Mouse (Mus musculus): ENCODE measurements around the gene Nktr. TPM values are rescaled to one million over a fixed set of nuclear protein-coding genes. Genes with fewer than 3 reads are reported as not detected.

Nktr gene
- polyA plus RNA-seq, 1 experiment, result 127 TPM

DNA sequence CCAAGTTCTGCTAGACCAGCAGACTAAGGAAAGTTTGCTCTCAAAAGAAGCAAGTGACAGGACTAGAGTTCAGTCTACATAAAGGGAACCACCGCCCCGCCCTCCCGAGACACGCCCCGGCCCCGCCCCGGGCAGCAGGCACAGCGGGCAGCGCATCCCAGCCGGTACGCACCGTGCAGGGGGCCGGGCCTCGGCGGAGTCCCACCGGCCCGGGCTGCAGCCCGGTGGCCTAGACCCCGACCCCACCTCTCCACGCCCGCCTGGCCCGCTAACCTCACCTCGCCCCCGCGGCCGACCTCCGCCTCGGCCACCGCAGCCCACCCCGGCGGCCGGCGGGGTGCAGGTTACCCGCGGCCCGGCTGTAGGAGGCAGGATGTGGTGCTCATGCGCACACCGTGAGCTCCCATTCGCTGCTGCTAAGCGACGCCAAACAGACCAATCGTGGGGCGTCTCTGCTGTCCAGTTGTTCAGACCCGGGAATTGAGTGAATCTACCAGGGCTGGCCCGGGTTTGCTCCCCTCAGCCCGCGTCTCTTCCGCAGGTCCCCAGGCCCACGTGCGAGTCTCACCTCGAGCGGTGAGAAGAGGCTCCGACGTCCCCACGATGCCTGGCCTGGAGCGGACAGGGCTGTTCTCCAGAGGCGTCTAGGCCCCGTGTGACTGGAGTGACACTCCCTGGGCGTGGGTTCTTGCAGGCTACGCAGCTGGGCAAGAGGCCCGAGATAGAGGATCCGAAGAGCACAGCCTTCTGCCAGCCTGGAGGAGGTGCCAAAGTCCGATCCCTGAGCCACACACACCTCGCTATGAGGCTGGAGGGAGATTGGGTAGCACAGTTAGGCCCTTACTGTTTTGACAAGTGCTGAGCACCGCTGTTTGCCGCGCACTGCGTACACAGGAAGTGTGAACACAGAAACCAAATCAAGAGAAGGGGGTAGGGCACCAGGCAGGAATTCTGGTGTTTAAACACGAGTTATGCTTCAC, 14.0 kb upstream of the Nktr start, which contains the start of gene Sec22c:
Gene Sec22c, minus strand, starts transcription at position 845 of the 980 bp plus-strand sequence.
- Histone ChIP-seq H3K27ac (ENCODE audit: insufficient read depth, low read length) (no peak within 1 kb of the TSS), H3K4me1 (ENCODE audit: control insufficient read depth, insufficient read depth, low read length) (peaks cover 10% of the 10 kb centered on the region), H3K4me3 (ENCODE audit: insufficient read depth, low read length) (peak within 1 kb of the TSS; percentile 54)
- TF ChIP-seq POLR2A (IDR thresholded peaks at IDR 0.05; ENCODE audit: extremely low read depth, insufficient read depth, low read length) (peak; percentile 53; the same call in 1 of the 2 replicates), CTCF (IDR thresholded peaks at IDR 0.05; ENCODE audit: extremely low read depth, insufficient read depth, low read length) (no peak)

DNA sequence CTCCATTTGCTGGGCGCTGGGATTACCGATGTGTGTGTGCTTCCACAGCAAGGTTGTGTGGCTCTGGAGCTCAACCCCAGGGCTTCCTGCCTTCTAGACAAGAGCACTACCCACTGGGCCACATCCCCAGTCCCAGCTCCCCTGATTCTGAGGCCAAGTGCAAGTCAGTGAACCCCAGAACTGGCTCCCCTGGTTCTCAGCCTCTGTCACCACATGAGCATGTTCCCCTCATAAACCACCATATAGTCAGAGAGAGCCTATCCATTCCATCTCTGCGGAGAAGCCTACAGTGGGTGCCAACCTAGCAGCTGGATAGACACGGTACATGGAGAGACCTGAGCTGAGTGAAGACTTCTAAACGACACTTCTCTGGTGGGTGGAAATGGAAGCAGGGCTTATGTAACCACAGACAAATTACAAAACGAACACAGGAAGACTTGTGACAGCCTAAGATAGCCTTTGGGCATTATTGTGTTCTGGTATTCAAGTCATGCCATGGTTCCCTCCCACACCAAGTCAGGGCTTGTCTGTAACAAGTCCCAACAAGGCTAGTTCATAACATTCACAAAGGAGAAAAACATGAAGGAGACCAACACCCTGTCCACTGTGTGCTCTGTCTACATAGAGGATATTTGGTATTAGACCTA, 12.8 kb upstream of the Nktr start:
- Histone ChIP-seq H3K27ac (ENCODE audit: insufficient read depth, low read length) (no peak overlapping the region), H3K4me1 (ENCODE audit: control insufficient read depth, insufficient read depth, low read length) (peaks cover 10% of the 10 kb centered on the region), H3K4me3 (ENCODE audit: insufficient read depth, low read length) (no peak overlapping the region)
- TF ChIP-seq CTCF (IDR thresholded peaks at IDR 0.05; ENCODE audit: extremely low read depth, insufficient read depth, low read length) (no peak), POLR2A (IDR thresholded peaks at IDR 0.05; ENCODE audit: extremely low read depth, insufficient read depth, low read length) (no peak)

DNA sequence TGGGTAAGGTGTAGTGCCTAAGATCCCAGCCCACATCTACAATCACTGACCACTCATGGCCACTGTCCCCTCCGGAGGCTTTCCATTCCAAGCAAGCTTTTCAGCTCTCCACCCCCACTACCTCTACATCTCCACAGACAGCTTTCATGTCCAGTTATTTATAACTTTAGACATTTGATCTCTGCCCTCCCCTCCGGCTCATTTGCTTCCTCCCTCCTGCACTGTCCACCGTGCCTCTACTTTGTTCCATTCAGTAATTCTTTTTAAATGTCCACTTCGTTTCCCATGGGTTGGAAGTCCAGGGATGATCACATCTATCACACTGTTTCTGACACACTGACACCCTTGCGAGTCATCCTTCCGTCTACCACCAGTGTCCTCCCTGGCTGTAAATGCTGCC, 11.2 kb upstream of the Nktr start:
- H3K27ac ChIP-seq (ENCODE audit: insufficient read depth, low read length), result no peak overlapping the region
- H3K4me3 ChIP-seq (ENCODE audit: insufficient read depth, low read length), result no peak overlapping the region
- TF ChIP-seq POLR2A (IDR thresholded peaks at IDR 0.05; ENCODE audit: extremely low read depth, insufficient read depth, low read length), result no peak
- no peak for TF ChIP-seq CTCF (IDR thresholded peaks at IDR 0.05; ENCODE audit: extremely low read depth, insufficient read depth, low read length)
- peaks cover 11% of the 10 kb centered on the region for H3K4me1 ChIP-seq (ENCODE audit: control insufficient read depth, insufficient read depth, low read length)

DNA sequence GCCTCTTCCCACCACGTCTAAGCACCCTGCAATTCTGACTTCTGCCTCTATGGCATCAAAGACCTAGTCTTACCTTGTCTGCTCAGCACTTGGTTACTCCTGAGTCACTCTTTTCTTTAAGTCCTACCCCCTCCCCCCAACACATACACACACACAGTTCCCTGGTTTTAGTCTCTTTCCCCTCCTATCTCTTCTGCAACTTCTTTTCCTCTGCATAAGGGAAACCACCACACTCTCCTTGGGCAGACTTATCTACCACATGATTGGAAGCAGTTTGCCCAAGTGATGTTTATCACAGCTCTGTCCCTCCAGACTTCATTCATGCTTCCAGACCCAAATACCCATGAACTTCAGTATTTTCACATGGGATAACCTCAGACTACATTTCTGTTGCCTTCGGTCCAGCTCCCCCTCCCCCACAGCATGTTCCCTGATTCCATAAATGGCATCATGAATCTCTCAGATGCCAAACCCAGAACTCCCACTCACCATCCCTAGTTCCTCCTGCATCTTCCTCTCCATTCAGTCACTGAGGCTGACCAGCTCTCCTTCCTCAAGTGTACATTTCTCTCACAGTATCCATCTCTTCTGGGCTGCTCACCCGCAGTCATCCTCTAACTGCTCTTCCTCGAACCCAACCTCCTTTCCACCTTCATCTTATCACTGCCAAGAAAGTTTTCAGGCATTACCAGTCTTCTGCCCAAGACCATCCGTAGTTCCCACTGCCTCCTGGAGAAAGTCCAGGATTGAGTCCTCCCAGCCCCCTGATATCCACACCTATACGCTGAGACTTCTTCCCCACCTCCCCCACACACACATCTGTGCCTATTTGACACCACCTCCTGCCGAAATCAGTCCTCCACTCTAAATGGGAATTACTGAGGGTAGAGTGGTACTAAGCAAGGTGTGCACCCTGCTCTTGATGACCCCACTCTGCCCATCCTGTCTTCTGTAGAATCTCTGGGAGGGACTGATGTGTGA, 10.2 kb upstream of the Nktr start:
- Histone ChIP-seq H3K27ac (ENCODE audit: insufficient read depth, low read length) (no peak overlapping the region), H3K4me3 (ENCODE audit: insufficient read depth, low read length) (no peak overlapping the region), H3K4me1 (ENCODE audit: control insufficient read depth, insufficient read depth, low read length) (peaks cover 11% of the 10 kb centered on the region)
- TF ChIP-seq POLR2A (IDR thresholded peaks at IDR 0.05; ENCODE audit: extremely low read depth, insufficient read depth, low read length), result no peak
- TF ChIP-seq CTCF (IDR thresholded peaks at IDR 0.05; ENCODE audit: extremely low read depth, insufficient read depth, low read length), result no peak

DNA sequence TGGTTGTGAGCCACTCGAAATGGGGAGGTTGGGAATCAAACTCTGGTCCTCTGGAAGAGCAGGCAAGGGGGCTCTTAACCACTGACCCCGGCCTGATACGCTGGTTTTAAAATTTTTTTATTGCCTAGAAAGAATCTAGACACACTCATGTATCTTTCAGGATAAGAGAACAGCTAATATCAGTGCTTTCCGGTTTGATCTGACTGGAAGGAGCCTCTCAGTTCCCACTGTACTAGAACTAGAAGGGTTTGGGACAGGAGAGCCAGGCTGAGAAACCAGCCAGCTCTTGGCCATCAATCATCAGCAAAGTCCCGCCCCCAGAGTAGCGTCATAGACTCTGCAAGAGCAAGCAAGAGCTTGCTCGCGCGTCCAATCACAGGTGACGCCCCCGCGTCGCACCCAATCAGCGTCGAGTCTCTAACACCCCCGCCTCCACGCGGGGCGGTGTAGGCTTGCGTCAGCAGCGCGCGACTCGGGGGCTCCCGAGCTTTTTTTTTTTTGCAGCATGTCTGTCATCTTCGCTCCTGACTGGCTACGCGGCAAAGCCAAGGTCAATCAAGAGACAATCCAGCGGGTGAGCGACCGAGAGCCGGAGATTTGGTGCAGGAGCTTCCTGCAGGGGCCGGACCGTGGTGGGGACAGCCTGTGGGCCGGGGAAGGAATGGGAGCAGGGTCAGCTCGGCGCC, 8.9 kb upstream of the Nktr start, which contains the start of gene Ss18l2:
Gene Ss18l2, plus strand, starts transcription at position 432 of the 686 bp plus-strand sequence.
- Histone ChIP-seq H3K4me3 (ENCODE audit: insufficient read depth, low read length) (peak within 1 kb of the TSS; percentile 94), H3K27ac (ENCODE audit: insufficient read depth, low read length) (peak within 1 kb of the TSS; percentile 88), H3K4me1 (ENCODE audit: control insufficient read depth, insufficient read depth, low read length) (peaks cover 5% of the 10 kb centered on the region)
- TF ChIP-seq CTCF (IDR thresholded peaks at IDR 0.05; ENCODE audit: extremely low read depth, insufficient read depth, low read length) (no peak), POLR2A (IDR thresholded peaks at IDR 0.05; ENCODE audit: extremely low read depth, insufficient read depth, low read length) (peak; percentile 50; the same call in 1 of the 2 replicates)

DNA sequence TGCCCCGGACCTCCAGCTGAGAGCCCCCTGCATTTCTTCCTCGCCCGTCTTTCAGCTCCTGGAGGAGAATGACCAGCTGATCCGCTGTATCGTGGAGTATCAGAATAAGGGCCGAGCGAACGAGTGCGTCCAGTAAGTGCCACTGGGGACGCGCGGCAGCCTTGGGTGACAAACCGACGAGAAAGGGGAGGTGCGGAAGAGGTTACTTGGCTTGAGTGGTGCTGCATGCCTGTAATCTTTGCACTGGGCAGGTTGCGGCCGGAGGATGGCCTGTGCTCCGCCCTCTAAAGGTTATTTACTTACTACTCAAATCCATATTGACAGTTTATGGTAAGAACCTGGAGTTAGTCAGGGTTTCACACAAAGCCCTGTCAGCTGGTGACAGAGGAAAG, 8.4 kb upstream of the Nktr start:
- peak overlapping the region; percentile 88 for H3K27ac ChIP-seq (ENCODE audit: insufficient read depth, low read length)
- peak overlapping the region; percentile 94 for H3K4me3 ChIP-seq (ENCODE audit: insufficient read depth, low read length)
- TF ChIP-seq POLR2A (IDR thresholded peaks at IDR 0.05; ENCODE audit: extremely low read depth, insufficient read depth, low read length) (no peak), CTCF (IDR thresholded peaks at IDR 0.05; ENCODE audit: extremely low read depth, insufficient read depth, low read length) (no peak)
- peaks cover 5% of the 10 kb centered on the region for H3K4me1 ChIP-seq (ENCODE audit: control insufficient read depth, insufficient read depth, low read length)

DNA sequence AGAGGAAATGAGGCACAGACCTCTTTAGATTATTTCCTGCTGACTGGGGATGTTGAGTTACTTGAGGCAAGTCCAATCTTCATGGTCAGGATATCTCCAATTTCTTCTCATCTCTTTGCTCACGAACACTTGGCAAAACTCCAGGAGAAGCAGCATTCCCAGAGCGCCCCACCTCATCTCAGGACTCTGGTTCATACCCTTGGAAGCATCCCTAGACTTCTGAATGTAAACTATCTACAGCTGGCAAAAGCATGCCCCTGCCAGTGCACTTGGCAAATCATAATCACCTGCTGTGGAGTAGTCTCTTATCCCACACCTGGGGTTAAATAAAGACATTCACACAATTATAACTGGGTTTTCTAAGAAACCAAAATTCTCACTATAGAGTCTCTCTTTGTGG, 1.9 kb upstream of the Nktr start:
- H3K4me1 ChIP-seq (ENCODE audit: control insufficient read depth, insufficient read depth, low read length), result peaks cover 3% of the 10 kb centered on the region; the same call in 1 of the 2 replicates
- TF ChIP-seq CTCF (IDR thresholded peaks at IDR 0.05; ENCODE audit: extremely low read depth, insufficient read depth, low read length), result no peak
- TF ChIP-seq POLR2A (IDR thresholded peaks at IDR 0.05; ENCODE audit: extremely low read depth, insufficient read depth, low read length), result no peak
- no peak overlapping the region for H3K27ac ChIP-seq (ENCODE audit: insufficient read depth, low read length)
- no peak overlapping the region for H3K4me3 ChIP-seq (ENCODE audit: insufficient read depth, low read length)

DNA sequence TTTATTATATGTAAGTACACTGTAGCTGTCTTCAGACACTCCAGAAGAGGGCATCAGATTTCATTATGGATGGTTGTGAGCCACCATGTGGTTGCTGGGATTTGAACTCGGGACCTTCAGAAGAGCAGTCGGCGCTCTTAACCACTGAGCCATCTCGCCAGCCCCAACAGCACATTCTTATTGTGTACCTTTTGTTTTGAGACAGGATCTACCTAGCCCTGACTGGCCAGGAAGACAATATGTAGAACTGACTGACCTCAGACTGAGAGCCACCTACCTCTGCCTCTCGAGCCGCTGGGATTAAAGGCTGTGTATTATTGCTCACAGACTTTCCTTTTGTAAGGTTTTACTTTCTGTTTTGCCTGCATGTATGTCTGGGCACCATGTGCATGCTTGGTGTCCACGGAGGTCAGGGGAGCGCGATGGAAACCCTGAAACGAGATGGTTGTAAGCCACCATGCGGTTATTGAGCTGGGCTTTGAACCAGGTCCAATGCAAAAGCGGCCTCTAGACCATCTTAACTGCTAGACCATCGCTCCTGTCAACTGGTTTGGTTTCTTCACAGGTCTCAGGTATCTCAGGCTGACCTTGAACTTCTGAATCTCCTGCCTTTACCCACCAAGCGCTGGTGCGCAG, 781 bp upstream of the Nktr start:
- Histone ChIP-seq H3K4me1 (ENCODE audit: control insufficient read depth, insufficient read depth, low read length) (peaks cover 3% of the 10 kb centered on the region; the same call in 1 of the 2 replicates), H3K27ac (ENCODE audit: insufficient read depth, low read length) (peak overlapping the region; percentile 84), H3K4me3 (ENCODE audit: insufficient read depth, low read length) (peak overlapping the region; percentile 98)
- TF ChIP-seq CTCF (IDR thresholded peaks at IDR 0.05; ENCODE audit: extremely low read depth, insufficient read depth, low read length) (no peak), POLR2A (IDR thresholded peaks at IDR 0.05; ENCODE audit: extremely low read depth, insufficient read depth, low read length) (no peak)

Measured in cortical plate, adult 2 months (tissue).